Mouse (Mus musculus): ENCODE measurements at regions not wholly inside any gene's neighbourhood (a gene's known extent, or its start where the extent isn't known, plus 50 kb on each side); places are given as distances from the start of the nearest gene placed in this dataset.

- no peak overlapping the region for H3K4me2 ChIP-seq (ENCODE audit: low read depth, low read length)
- H3K27me3 ChIP-seq (ENCODE audit: insufficient read depth, low read length): no peaks in the 10 kb centered on the region
- 72% methylated on average over 4 of the region's 4 CpGs for WGBS
- no peaks in the 10 kb centered on the region for H3K9me3 ChIP-seq (ENCODE audit: low read length)
- H3K9ac ChIP-seq (replicated peaks; ENCODE audit: low read length): no peak overlapping the region
- ATAC-seq (no peak), DNase-seq (ENCODE audit: low spot score) (no peak)
- no peaks in the 10 kb centered on the region for H3K4me1 ChIP-seq (ENCODE audit: insufficient read depth, low read length)
- H3K4me3 ChIP-seq (ENCODE audit: low read length): no peak overlapping the region
- no peaks in the 10 kb centered on the region for H3K36me3 ChIP-seq (ENCODE audit: insufficient read depth, low read length)
- TF ChIP-seq CTCF (IDR thresholded peaks at IDR 0.05; ENCODE audit: low read depth): no peak
- H3K27ac ChIP-seq: no peak overlapping the region
Measured at GRCm38 (mm10) chr14:106506921-106507320, 400.9 kb downstream of the Trim52 start.

DNA sequence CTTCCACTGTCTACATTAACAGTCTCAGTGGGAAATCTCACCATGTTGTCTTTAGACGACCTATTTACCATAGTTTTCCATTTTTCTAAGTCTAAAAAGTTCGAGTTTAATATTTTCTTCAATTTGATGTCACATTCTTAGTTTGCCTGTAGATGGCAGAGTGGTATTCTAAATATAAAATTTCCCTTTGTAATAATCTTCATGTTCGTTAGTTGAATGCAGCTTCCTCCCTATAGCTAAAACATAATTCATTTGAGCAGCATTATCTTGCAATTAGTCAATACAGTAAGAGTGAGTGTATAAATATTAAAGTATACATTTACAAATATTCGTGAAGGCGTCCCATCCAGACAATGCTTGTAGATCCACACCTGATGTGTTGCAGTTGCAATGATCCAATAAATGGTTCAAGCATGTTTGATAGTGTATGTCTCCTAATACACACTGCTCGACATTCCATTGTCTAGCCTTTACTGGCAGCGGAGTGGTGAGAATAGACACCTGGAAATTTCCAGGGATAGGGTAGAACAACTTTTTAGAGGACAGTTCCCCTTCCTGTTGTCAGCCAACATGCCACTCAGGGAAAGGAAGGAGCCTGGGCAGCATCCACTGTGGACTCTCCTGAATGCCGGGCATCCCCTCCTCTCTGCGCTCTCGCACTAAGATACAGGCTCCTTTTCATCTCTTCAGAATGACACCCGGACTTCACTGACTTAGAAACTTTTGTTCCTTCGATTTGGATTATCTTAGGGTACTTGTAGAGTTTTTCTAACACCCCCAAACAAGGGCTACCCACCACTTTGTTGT, 412.8 kb downstream of the Trim52 start:
- ATAC-seq: no peak
- Histone ChIP-seq H3K27ac (no peak overlapping the region), H3K9me3 (ENCODE audit: low read length) (no peaks in the 10 kb centered on the region), H3K9ac (replicated peaks; ENCODE audit: low read length) (no peak overlapping the region), H3K27me3 (ENCODE audit: insufficient read depth, low read length) (no peaks in the 10 kb centered on the region), H3K4me1 (ENCODE audit: insufficient read depth, low read length) (no peaks in the 10 kb centered on the region), H3K4me3 (ENCODE audit: low read length) (no peak overlapping the region), H3K4me2 (ENCODE audit: low read depth, low read length) (no peak overlapping the region), H3K36me3 (ENCODE audit: insufficient read depth, low read length) (no peaks in the 10 kb centered on the region)
- TF ChIP-seq CTCF (IDR thresholded peaks at IDR 0.05; ENCODE audit: low read depth): peak; percentile 39; the same call in 1 of the 2 replicates
- 69% methylated on average over 12 of the region's 12 CpGs for WGBS
- DNase-seq (ENCODE audit: low spot score): peak; percentile 37

DNA sequence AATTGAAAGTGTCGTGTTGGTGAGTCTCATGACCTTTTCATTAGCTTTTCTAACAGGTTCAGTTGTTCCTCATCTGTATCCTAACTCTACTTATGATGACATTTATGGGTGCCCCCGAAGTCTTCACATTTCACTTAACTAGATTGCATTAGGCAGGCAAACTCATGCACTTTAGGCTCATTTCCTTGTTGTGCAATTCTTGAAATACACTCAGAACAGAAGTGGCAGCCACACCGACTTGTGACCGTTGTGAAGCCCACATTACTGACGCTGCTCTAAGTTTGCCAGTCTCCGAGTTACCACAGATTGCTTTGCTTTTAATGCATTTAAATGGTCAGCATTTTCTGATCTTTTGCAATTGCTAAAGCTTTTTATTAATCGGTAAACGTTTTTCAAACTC, 414.8 kb downstream of the Trim52 start:
- Histone ChIP-seq H3K9ac (replicated peaks; ENCODE audit: low read length) (no peak overlapping the region), H3K4me3 (ENCODE audit: low read length) (no peak overlapping the region), H3K36me3 (ENCODE audit: insufficient read depth, low read length) (no peaks in the 10 kb centered on the region), H3K4me2 (ENCODE audit: low read depth, low read length) (no peak overlapping the region), H3K9me3 (ENCODE audit: low read length) (no peaks in the 10 kb centered on the region), H3K4me1 (ENCODE audit: insufficient read depth, low read length) (no peaks in the 10 kb centered on the region), H3K27ac (no peak overlapping the region), H3K27me3 (ENCODE audit: insufficient read depth, low read length) (no peaks in the 10 kb centered on the region)
- 87% methylated on average over 8 of the region's 8 CpGs for WGBS
- no peak for TF ChIP-seq CTCF (IDR thresholded peaks at IDR 0.05; ENCODE audit: low read depth)
- DNase-seq (ENCODE audit: low spot score) (no peak), ATAC-seq (no peak)

- no peak overlapping the region for H3K4me3 ChIP-seq (ENCODE audit: low read length)
- DNase-seq (ENCODE audit: low spot score): peak; percentile 2
- no peaks in the 10 kb centered on the region for H3K36me3 ChIP-seq (ENCODE audit: insufficient read depth, low read length)
- no peak for TF ChIP-seq CTCF (IDR thresholded peaks at IDR 0.05; ENCODE audit: low read depth)
- WGBS: 28% methylated on average over 1 of the region's 1 CpGs
- no peak for ATAC-seq
- no peak overlapping the region for H3K27ac ChIP-seq
- no peak overlapping the region for H3K9ac ChIP-seq (replicated peaks; ENCODE audit: low read length)
- no peaks in the 10 kb centered on the region for H3K9me3 ChIP-seq (ENCODE audit: low read length)
- no peaks in the 10 kb centered on the region for H3K4me1 ChIP-seq (ENCODE audit: insufficient read depth, low read length)
- H3K27me3 ChIP-seq (ENCODE audit: insufficient read depth, low read length): no peaks in the 10 kb centered on the region
- H3K4me2 ChIP-seq (ENCODE audit: low read depth, low read length): no peak overlapping the region
Measured at GRCm38 (mm10) chr14:106550150-106550549, 444.2 kb downstream of the Trim52 start.

- Histone ChIP-seq H3K4me3 (ENCODE audit: low read length) (no peak overlapping the region), H3K4me1 (ENCODE audit: insufficient read depth, low read length) (no peaks in the 10 kb centered on the region), H3K4me2 (ENCODE audit: low read depth, low read length) (no peak overlapping the region), H3K9ac (replicated peaks; ENCODE audit: low read length) (no peak overlapping the region), H3K36me3 (ENCODE audit: insufficient read depth, low read length) (no peaks in the 10 kb centered on the region), H3K27ac (no peak overlapping the region), H3K9me3 (ENCODE audit: low read length) (no peaks in the 10 kb centered on the region), H3K27me3 (ENCODE audit: insufficient read depth, low read length) (no peaks in the 10 kb centered on the region)
- 76% methylated on average over 2 of the region's 2 CpGs for WGBS
- ATAC-seq: no peak
- no peak for DNase-seq (ENCODE audit: low spot score)
- no peak for TF ChIP-seq CTCF (IDR thresholded peaks at IDR 0.05; ENCODE audit: low read depth)
Measured at GRCm38 (mm10) chr14:106579281-106579680, 473.3 kb downstream of the Trim52 start.

DNA sequence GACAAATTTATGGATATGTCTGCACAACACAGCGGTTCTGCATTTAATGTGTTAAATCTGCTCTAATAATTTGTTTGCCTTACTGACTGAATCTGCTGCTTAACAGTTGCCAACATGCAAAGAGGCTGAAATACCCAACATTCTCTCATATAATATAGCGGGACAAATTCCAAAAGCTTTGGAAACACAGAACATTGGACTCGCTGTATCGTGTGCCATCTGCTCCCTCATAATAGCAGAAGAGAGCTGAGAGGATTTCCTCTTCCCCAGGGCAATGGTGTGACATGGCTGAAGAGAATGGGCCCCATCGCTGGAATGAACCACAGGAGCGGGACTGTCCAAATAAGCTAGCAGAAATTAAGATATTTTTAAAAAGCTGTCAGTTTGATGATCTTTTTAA, 475.9 kb downstream of the Trim52 start:
- 53% methylated on average over 6 of the region's 6 CpGs for WGBS
- H3K9ac ChIP-seq (replicated peaks; ENCODE audit: low read length): no peak overlapping the region

DNA sequence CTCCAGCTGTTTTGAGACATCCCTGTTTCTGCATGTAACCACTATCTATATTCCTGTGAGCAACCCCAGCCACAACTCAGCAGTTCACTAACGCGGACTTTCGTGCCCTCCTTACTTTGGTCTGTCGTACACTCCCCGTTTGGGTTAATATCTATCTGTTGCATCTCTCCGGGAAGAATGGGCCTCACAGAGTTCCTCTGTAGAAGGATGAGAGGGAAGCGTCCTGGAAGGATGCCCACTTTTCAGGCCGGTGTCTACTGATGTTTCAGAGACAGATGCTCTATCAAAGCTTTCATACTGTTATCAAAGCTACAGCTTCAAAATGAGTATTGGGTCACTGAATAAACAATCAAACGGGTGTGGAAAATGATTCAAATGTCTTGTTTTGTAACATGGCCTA, 487.4 kb downstream of the Trim52 start:
- no peak for TF ChIP-seq CTCF (IDR thresholded peaks at IDR 0.05; ENCODE audit: low read depth)
- 86% methylated on average over 9 of the region's 9 CpGs for WGBS

More for the DNA sequence above, 475.9 kb downstream of the Trim52 start:
- peak; percentile 42 for DNase-seq (ENCODE audit: low spot score)
- no peak for TF ChIP-seq CTCF (IDR thresholded peaks at IDR 0.05; ENCODE audit: low read depth)
- H3K4me1 ChIP-seq (ENCODE audit: insufficient read depth, low read length): no peaks in the 10 kb centered on the region
- H3K36me3 ChIP-seq (ENCODE audit: insufficient read depth, low read length): no peaks in the 10 kb centered on the region
- no peak overlapping the region for H3K4me3 ChIP-seq (ENCODE audit: low read length)
- peak; percentile 45 for ATAC-seq
- no peaks in the 10 kb centered on the region for H3K27me3 ChIP-seq (ENCODE audit: insufficient read depth, low read length)
- no peaks in the 10 kb centered on the region for H3K9me3 ChIP-seq (ENCODE audit: low read length)
- no peak overlapping the region for H3K27ac ChIP-seq
- no peak overlapping the region for H3K4me2 ChIP-seq (ENCODE audit: low read depth, low read length)

More for the DNA sequence above, 487.4 kb downstream of the Trim52 start:
- H3K4me2 ChIP-seq (ENCODE audit: low read depth, low read length): no peak overlapping the region
- H3K27me3 ChIP-seq (ENCODE audit: insufficient read depth, low read length): no peaks in the 10 kb centered on the region
- no peaks in the 10 kb centered on the region for H3K36me3 ChIP-seq (ENCODE audit: insufficient read depth, low read length)
- H3K4me1 ChIP-seq (ENCODE audit: insufficient read depth, low read length): no peaks in the 10 kb centered on the region
- ATAC-seq (no peak), DNase-seq (ENCODE audit: low spot score) (no peak)
- H3K27ac ChIP-seq: no peak overlapping the region
- H3K9me3 ChIP-seq (ENCODE audit: low read length): no peaks in the 10 kb centered on the region
- no peak overlapping the region for H3K9ac ChIP-seq (replicated peaks; ENCODE audit: low read length)
- H3K4me3 ChIP-seq (ENCODE audit: low read length): no peak overlapping the region

Data from hindbrain, postnatal 0 days (tissue).